Mouse (Mus musculus) midbrain, embryonic 12.5 days (tissue): ENCODE data around the gene Actn1. TPM values are rescaled to one million over a fixed set of nuclear protein-coding genes. Genes with fewer than 3 reads are reported as not detected.

Experiments used
- ATAC-seq: fragments of 200-750 bp; cut with Nextera tagmentation; 2 replicates; pipeline ENCODE4 v1.8.0; 2017; ENCODE audit warnings: low read depth, moderate TSS enrichment, moderate library complexity; ENCODE audit not compliant: low FRiP score
- H3K27ac ChIP-seq: fragments of 300-500 bp; sonication (generic); replicated peaks from 2 replicates; pipeline ENCODE4 v1.5.1; 2016; ENCODE audit warnings: mild to moderate bottlenecking
- H3K27me3 ChIP-seq: fragments of 300-500 bp; sonication (generic); 2 replicates; pipeline ENCODE4 v1.6.1; 2016; ENCODE audit warnings: mild to moderate bottlenecking
- H3K36me3 ChIP-seq: fragments of 300-500 bp; sonication (generic); 2 replicates; pipeline ENCODE4 v1.6.1; 2016
- H3K4me1 ChIP-seq: fragments of 300-500 bp; sonication (generic); 2 replicates; pipeline ENCODE4 v1.6.1; 2016
- H3K4me2 ChIP-seq: fragments of 300-500 bp; sonication (generic); replicated peaks from 2 replicates; pipeline ENCODE4 v1.6.1; 2016; ENCODE audit warnings: mild to moderate bottlenecking, moderate library complexity
- H3K4me3 ChIP-seq: fragments of 300-500 bp; sonication (generic); 2 replicates; pipeline ENCODE4 v1.5.1; 2016; ENCODE audit warnings: mild to moderate bottlenecking
- H3K9ac ChIP-seq: fragments of 300-500 bp; sonication (generic); replicated peaks from 2 replicates; pipeline ENCODE4 v1.6.1; 2016; ENCODE audit warnings: mild to moderate bottlenecking, moderate library complexity
- H3K9me3 ChIP-seq: fragments of 300-500 bp; sonication (generic); 2 replicates; pipeline ENCODE4 v1.6.1; 2016; ENCODE audit warnings: mild to moderate bottlenecking
- WGBS: fragments of 180-500 bp; shearing (Covaris S2); methylation state at CpG from one replicate; pipeline ENCODE4 v1.1.7; 2016; 5-methylcytosine and 5-hydroxymethylcytosine counted together
- polyA plus RNA-seq: library from polyadenylated mRNA; unstranded; fragments of >200 nt; fragmentation: Nextera tagmentation; extraction: Ambion mirVana; gene quantifications from 2 replicates; pipeline ENCODE4 v1.2.1, GENCODE M21; 2016

Gene Actn1
- polyA plus RNA-seq, 1 experiment from 2014 or later: 18.9 TPM

GRCm38 (mm10) chr12:80258520-80259215, 1.5 kb downstream of the Actn1 start:
- H3K27me3 ChIP-seq: peaks cover 4% of the 10 kb centered on the region; the same call in 1 of the 2 replicates
- under 1% methylated on average over 20 of the region's 22 CpGs for WGBS
- no peaks in the 10 kb centered on the region for H3K9me3 ChIP-seq
- H3K4me1 ChIP-seq: peaks cover 13% of the 10 kb centered on the region
- ATAC-seq: no peak
- H3K27ac ChIP-seq: peak overlapping the region; percentile 90; the same call in 1 of the 2 replicates
- H3K9ac ChIP-seq: peak overlapping the region; percentile 81
- H3K4me2 ChIP-seq: peak overlapping the region; percentile 89
- H3K4me3 ChIP-seq: peak overlapping the region; percentile 78
- H3K36me3 ChIP-seq: no peaks in the 10 kb centered on the region

- Histone ChIP-seq H3K27ac (no peak overlapping the region), H3K4me2 (no peak overlapping the region), H3K36me3 (no peaks in the 10 kb centered on the region), H3K27me3 (no peaks in the 10 kb centered on the region), H3K4me1 (peaks cover 10% of the 10 kb centered on the region), H3K4me3 (no peak overlapping the region), H3K9me3 (no peaks in the 10 kb centered on the region), H3K9ac (no peak overlapping the region)
- ATAC-seq: no peak
- WGBS: 52% methylated on average over 2 of the region's 2 CpGs
These were observed 8.2 kb downstream of the Actn1 start for GRCm38 (mm10) chr12:80251978-80252377.

GRCm38 (mm10) chr12:80251554-80251953, 8.6 kb downstream of the Actn1 start:
- Histone ChIP-seq H3K4me1 (peaks cover 10% of the 10 kb centered on the region), H3K4me2 (no peak overlapping the region), H3K9me3 (no peaks in the 10 kb centered on the region), H3K27ac (no peak overlapping the region), H3K4me3 (no peak overlapping the region), H3K36me3 (no peaks in the 10 kb centered on the region), H3K9ac (no peak overlapping the region), H3K27me3 (no peaks in the 10 kb centered on the region)
- no peak for ATAC-seq
- 77% methylated on average over 3 of the region's 3 CpGs for WGBS

- Histone ChIP-seq H3K4me3 (no peak overlapping the region), H3K4me1 (peaks cover 10% of the 10 kb centered on the region), H3K9me3 (no peaks in the 10 kb centered on the region), H3K27ac (no peak overlapping the region), H3K36me3 (no peaks in the 10 kb centered on the region), H3K27me3 (no peaks in the 10 kb centered on the region), H3K9ac (no peak overlapping the region), H3K4me2 (no peak overlapping the region)
- ATAC-seq: no peak
- 72% methylated on average over 6 of the region's 6 CpGs for WGBS
These were observed 10.6 kb downstream of the Actn1 start for GRCm38 (mm10) chr12:80249539-80249938.

- no peaks in the 10 kb centered on the region for H3K36me3 ChIP-seq
- peaks cover 13% of the 10 kb centered on the region; the same call in 1 of the 2 replicates for H3K4me1 ChIP-seq
- WGBS: 89% methylated on average over 5 of the region's 5 CpGs
- H3K27ac ChIP-seq: no peak overlapping the region
- H3K27me3 ChIP-seq: no peaks in the 10 kb centered on the region
- no peak overlapping the region for H3K9ac ChIP-seq
- H3K9me3 ChIP-seq: no peaks in the 10 kb centered on the region
- H3K4me2 ChIP-seq: no peak overlapping the region
- no peak for ATAC-seq
- H3K4me3 ChIP-seq: no peak overlapping the region
These were observed 13.1 kb downstream of the Actn1 start for GRCm38 (mm10) chr12:80247067-80247466.

GRCm38 (mm10) chr12:80246505-80246904, 13.7 kb downstream of the Actn1 start:
- no peak overlapping the region for H3K4me2 ChIP-seq
- H3K9me3 ChIP-seq: no peaks in the 10 kb centered on the region
- H3K9ac ChIP-seq: no peak overlapping the region
- no peak for ATAC-seq
- no peak overlapping the region for H3K4me3 ChIP-seq
- peaks cover 10% of the 10 kb centered on the region; the same call in 1 of the 2 replicates for H3K4me1 ChIP-seq
- H3K27ac ChIP-seq: no peak overlapping the region
- no peaks in the 10 kb centered on the region for H3K36me3 ChIP-seq
- WGBS: 75% methylated on average over 2 of the region's 2 CpGs
- H3K27me3 ChIP-seq: no peaks in the 10 kb centered on the region

- ATAC-seq: no peak
- H3K9me3 ChIP-seq: no peaks in the 10 kb centered on the region
- no peaks in the 10 kb centered on the region for H3K27me3 ChIP-seq
- H3K4me1 ChIP-seq: peaks cover 8% of the 10 kb centered on the region; the same call in 1 of the 2 replicates
- H3K9ac ChIP-seq: no peak overlapping the region
- no peak overlapping the region for H3K4me3 ChIP-seq
- H3K4me2 ChIP-seq: no peak overlapping the region
- no peaks in the 10 kb centered on the region for H3K36me3 ChIP-seq
- H3K27ac ChIP-seq: no peak overlapping the region
- 100% methylated on average over 1 of the region's 1 CpGs for WGBS
These were observed 15.4 kb downstream of the Actn1 start for GRCm38 (mm10) chr12:80244755-80245154.

- H3K9me3 ChIP-seq: no peaks in the 10 kb centered on the region
- no peak overlapping the region for H3K4me3 ChIP-seq
- H3K36me3 ChIP-seq: no peaks in the 10 kb centered on the region
- peaks cover 6% of the 10 kb centered on the region; the same call in 1 of the 2 replicates for H3K4me1 ChIP-seq
- no peak overlapping the region for H3K9ac ChIP-seq
- no peaks in the 10 kb centered on the region for H3K27me3 ChIP-seq
- no peak for ATAC-seq
- no peak overlapping the region for H3K27ac ChIP-seq
- WGBS: 98% methylated on average over 6 of the region's 6 CpGs
- H3K4me2 ChIP-seq: no peak overlapping the region
These were observed 16.0 kb downstream of the Actn1 start for GRCm38 (mm10) chr12:80244127-80244526.

GRCm38 (mm10) chr12:80243335-80243734, 16.8 kb downstream of the Actn1 start:
- H3K27ac ChIP-seq: no peak overlapping the region
- H3K27me3 ChIP-seq: no peaks in the 10 kb centered on the region
- no peak overlapping the region for H3K9ac ChIP-seq
- no peak for ATAC-seq
- H3K4me3 ChIP-seq: no peak overlapping the region
- H3K9me3 ChIP-seq: no peaks in the 10 kb centered on the region
- no peak overlapping the region for H3K4me2 ChIP-seq
- no peaks in the 10 kb centered on the region for H3K36me3 ChIP-seq
- 89% methylated on average over 4 of the region's 4 CpGs for WGBS
- peaks cover 6% of the 10 kb centered on the region; the same call in 1 of the 2 replicates for H3K4me1 ChIP-seq

- Histone ChIP-seq H3K36me3 (no peaks in the 10 kb centered on the region), H3K27ac (no peak overlapping the region), H3K9ac (no peak overlapping the region), H3K4me1 (peaks cover 6% of the 10 kb centered on the region; the same call in 1 of the 2 replicates), H3K4me2 (no peak overlapping the region), H3K4me3 (no peak overlapping the region), H3K27me3 (no peaks in the 10 kb centered on the region), H3K9me3 (no peaks in the 10 kb centered on the region; the same call in 1 of the 2 replicates)
- 90% methylated on average over 5 of the region's 5 CpGs for WGBS
- ATAC-seq: no peak
These were observed 20.7 kb downstream of the Actn1 start for GRCm38 (mm10) chr12:80239445-80239844.

- no peaks in the 10 kb centered on the region for H3K27me3 ChIP-seq
- peaks cover 5% of the 10 kb centered on the region; the same call in 1 of the 2 replicates for H3K9me3 ChIP-seq
- no peak for ATAC-seq
- H3K4me2 ChIP-seq: no peak overlapping the region
- no peak overlapping the region for H3K9ac ChIP-seq
- WGBS: 80% methylated on average over 3 of the region's 3 CpGs
- 0 out of 2 replicates have a peak, but pooled peaks cover 6% of the 10 kb centered on the region for H3K4me1 ChIP-seq
- no peak overlapping the region for H3K4me3 ChIP-seq
- no peaks in the 10 kb centered on the region for H3K36me3 ChIP-seq
- H3K27ac ChIP-seq: no peak overlapping the region
These were observed 21.6 kb downstream of the Actn1 start for GRCm38 (mm10) chr12:80238523-80238922.

- 95% methylated on average over 1 of the region's 1 CpGs for WGBS
- Histone ChIP-seq H3K4me1 (peaks cover 15% of the 10 kb centered on the region), H3K9me3 (peaks cover 5% of the 10 kb centered on the region; the same call in 1 of the 2 replicates), H3K27me3 (no peaks in the 10 kb centered on the region), H3K36me3 (no peaks in the 10 kb centered on the region), H3K9ac (no peak overlapping the region), H3K4me2 (no peak overlapping the region), H3K4me3 (no peak overlapping the region), H3K27ac (no peak overlapping the region)
- no peak for ATAC-seq
These were observed 24.9 kb downstream of the Actn1 start for GRCm38 (mm10) chr12:80235295-80235694.
